Mouse (Mus musculus): ENCODE results near the gene March1. TPM values are rescaled to one million over a fixed set of nuclear protein-coding genes. Genes with fewer than 3 reads are reported as not detected.

March1 gene
- polyA plus RNA-seq, 1 experiment from 2014 or later = 1.2 TPM

DNA sequence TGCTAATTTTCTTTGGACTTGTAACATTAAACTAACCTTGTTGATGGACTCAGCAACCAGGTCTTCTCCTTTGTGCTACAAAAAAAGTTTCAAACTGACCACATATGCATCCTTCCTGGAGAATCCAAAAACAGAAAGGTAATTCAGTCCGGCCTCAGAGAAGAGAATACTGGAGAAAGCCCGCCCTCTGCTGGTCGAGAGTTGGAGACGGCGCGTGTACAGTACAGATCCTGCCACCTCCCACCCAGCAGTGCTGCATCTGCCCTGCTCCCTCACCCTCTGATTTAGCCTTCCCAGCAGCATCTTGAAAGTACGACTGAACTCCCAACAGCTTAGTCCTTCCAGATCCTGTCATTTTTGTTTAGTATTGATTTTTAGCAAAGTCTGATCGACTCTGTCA, 878.0 kb downstream of the March1 start:
- WGBS = 6% methylated on average over 8 of the region's 8 CpGs
- Histone ChIP-seq H3K36me3 (no peaks in the 10 kb centered on the region), H3K4me1 (no peaks in the 10 kb centered on the region), H3K27ac (no peak overlapping the region), H3K9me3 (no peaks in the 10 kb centered on the region), H3K4me2 (no peak overlapping the region), H3K9ac (no peak overlapping the region), H3K27me3 (replicated peaks) (no peaks in the 10 kb centered on the region), H3K4me3 (replicated peaks) (no peak overlapping the region)
- ATAC-seq (ENCODE audit: insufficient read depth, low FRiP score, low read depth) = peak; percentile 73

GRCm38 (mm10) chr8:66496998-66497577, 879.4 kb downstream of the March1 start:
- WGBS = 40% methylated on average over 4 of the region's 4 CpGs
- no peak for ATAC-seq (ENCODE audit: insufficient read depth, low FRiP score, low read depth)

DNA sequence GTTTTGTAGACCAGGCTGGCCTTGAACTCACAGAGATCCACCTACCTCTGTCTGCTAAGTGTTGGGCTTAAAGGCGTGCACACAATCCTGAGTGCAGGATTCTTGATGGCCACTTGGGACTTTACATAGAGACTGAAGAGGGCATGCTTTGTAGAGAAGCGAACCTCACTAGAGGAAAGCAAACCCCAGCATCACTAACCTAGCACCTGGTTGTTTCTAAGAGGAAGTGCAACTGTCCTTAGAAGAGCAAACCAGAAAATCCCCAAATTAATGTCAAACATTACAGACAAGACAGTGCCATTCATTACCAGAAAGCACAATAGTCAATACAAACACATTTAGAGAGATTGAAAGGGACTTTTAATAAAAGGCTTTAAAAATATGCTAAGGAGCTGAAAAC, 885.7 kb downstream of the March1 start:
- H3K9me3 ChIP-seq = no peaks in the 10 kb centered on the region
- no peak for ATAC-seq (ENCODE audit: insufficient read depth, low FRiP score, low read depth)
- H3K27ac ChIP-seq = no peak overlapping the region
- no peaks in the 10 kb centered on the region for H3K36me3 ChIP-seq
- H3K4me3 ChIP-seq (replicated peaks) = no peak overlapping the region
- H3K4me2 ChIP-seq = no peak overlapping the region
- no peaks in the 10 kb centered on the region for H3K4me1 ChIP-seq
- no peak overlapping the region for H3K9ac ChIP-seq
- H3K27me3 ChIP-seq (replicated peaks) = no peaks in the 10 kb centered on the region
- WGBS = 77% methylated on average over 2 of the region's 2 CpGs

More at GRCm38 (mm10) chr8:66496998-66497577, 879.4 kb downstream of the March1 start:
- no peak overlapping the region for H3K4me3 ChIP-seq (replicated peaks)
- no peak overlapping the region for H3K9ac ChIP-seq
- no peaks in the 10 kb centered on the region for H3K4me1 ChIP-seq
- H3K27me3 ChIP-seq (replicated peaks) = no peaks in the 10 kb centered on the region
- no peaks in the 10 kb centered on the region for H3K9me3 ChIP-seq
- no peak overlapping the region for H3K4me2 ChIP-seq
- H3K27ac ChIP-seq = no peak overlapping the region
- H3K36me3 ChIP-seq = no peaks in the 10 kb centered on the region

GRCm38 (mm10) chr8:66511537-66511936, 893.8 kb downstream of the March1 start, which contains the start of gene Tktl2:
TSS of gene Tktl2 (plus strand) at chr8:66511756.
- no peak within 1 kb of the TSS for H3K9ac ChIP-seq
- no peak within 1 kb of the TSS for H3K4me2 ChIP-seq
- H3K27me3 ChIP-seq (replicated peaks) = no peaks in the 10 kb centered on the region
- WGBS = 94% methylated on average over 22 of the region's 22 CpGs
- H3K4me3 ChIP-seq (replicated peaks) = no peak within 1 kb of the TSS
- no peak within 1 kb of the TSS for H3K27ac ChIP-seq
- ATAC-seq (ENCODE audit: insufficient read depth, low FRiP score, low read depth) = no peak
- no peaks in the 10 kb centered on the region for H3K9me3 ChIP-seq
- no peaks in the 10 kb centered on the region for H3K4me1 ChIP-seq
- no peaks in the 10 kb centered on the region for H3K36me3 ChIP-seq

DNA sequence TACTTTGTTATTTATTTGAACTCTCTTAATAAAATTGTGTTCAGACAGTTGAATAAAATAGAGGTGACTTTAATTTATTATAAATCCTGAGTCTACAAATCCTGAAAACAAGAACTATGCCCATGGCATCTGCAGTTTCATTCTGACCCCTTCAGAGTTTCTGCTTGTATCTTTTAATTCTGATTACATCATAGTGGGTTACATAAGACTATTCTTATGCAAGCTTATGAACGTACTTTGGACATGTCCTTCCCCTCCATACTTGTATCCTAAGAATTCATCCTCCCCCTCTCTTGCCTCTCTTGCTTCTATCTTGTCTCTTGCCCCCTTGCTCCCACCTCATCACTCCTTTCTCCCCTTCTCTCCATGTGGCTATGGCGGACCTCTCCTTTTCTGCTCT, 901.4 kb downstream of the March1 start:
- Histone ChIP-seq H3K9me3 (no peaks in the 10 kb centered on the region), H3K4me1 (no peaks in the 10 kb centered on the region), H3K9ac (no peak overlapping the region), H3K4me2 (no peak overlapping the region), H3K36me3 (no peaks in the 10 kb centered on the region), H3K27ac (no peak overlapping the region), H3K27me3 (replicated peaks) (no peaks in the 10 kb centered on the region), H3K4me3 (replicated peaks) (no peak overlapping the region)
- no peak for ATAC-seq (ENCODE audit: insufficient read depth, low FRiP score, low read depth)
- WGBS = 73% methylated on average over 2 of the region's 2 CpGs

- no peak overlapping the region for H3K4me3 ChIP-seq (replicated peaks)
- H3K9ac ChIP-seq = no peak overlapping the region
- no peaks in the 10 kb centered on the region for H3K9me3 ChIP-seq
- H3K4me2 ChIP-seq = no peak overlapping the region
- H3K4me1 ChIP-seq = no peaks in the 10 kb centered on the region
- no peaks in the 10 kb centered on the region for H3K27me3 ChIP-seq (replicated peaks)
- no peak overlapping the region for H3K27ac ChIP-seq
- no peak for ATAC-seq (ENCODE audit: insufficient read depth, low FRiP score, low read depth)
- no peaks in the 10 kb centered on the region for H3K36me3 ChIP-seq
These were observed 902.9 kb downstream of the March1 start for GRCm38 (mm10) chr8:66520576-66520975.

Data from stomach, embryonic 15.5 days (tissue).